Mouse (Mus musculus): ENCODE measurements around the gene Ndufaf2.

DNA sequence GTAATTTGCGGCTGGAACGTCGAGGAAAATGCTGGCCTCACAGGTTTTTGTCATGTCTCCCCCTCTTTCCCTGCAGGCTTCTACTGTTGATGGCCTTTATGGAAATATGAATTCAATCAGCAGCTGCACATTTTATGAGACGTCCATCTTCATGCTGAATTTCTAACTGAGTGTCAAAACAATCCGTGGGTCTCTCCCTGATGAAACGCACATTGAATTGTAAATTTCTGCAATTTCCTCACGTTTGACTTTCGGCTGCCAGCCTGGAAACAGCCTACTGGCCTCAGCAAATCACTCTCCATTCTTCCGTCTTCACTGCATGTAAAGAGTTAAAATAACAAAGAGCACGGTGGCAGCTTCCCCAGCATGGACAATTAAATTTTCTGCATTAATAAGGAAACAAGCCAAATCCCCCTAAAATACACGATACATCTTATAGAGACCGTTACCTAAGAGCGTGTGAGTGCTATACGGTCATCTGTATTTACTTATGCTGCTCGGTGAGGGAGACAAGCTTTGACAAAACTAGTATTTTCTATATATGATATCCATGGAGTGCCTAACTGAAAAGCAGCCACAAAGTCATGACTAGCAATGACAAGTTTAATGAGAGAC lies 35.2 kb downstream of the Ndufaf2 start:
- no peak for TF ChIP-seq CTCF (IDR thresholded peaks at IDR 0.05; ENCODE audit: low read depth, low read length)
- TF ChIP-seq GATA2 (IDR thresholded peaks at IDR 0.05; ENCODE audit: borderline replicate concordance, low read depth, low read length) = no peak
- no peak for TF ChIP-seq TAL1 (conservative IDR thresholded peaks at IDR 0.05; ENCODE audit: low read depth, low read length)
- TF ChIP-seq GATA1 (IDR thresholded peaks at IDR 0.05; ENCODE audit: borderline replicate concordance, low read length) = no peak
- TF ChIP-seq POLR2AphosphoS5 (IDR thresholded peaks at IDR 0.05; ENCODE audit: insufficient replicate concordance, low read depth, low read length) = no peak
